Mouse (Mus musculus): ENCODE data around the gene 4932438A13Rik.
A peak's percentile ranks its signal among the peaks of the same experiment; 100 is the strongest.

Gene 4932438A13Rik

DNA sequence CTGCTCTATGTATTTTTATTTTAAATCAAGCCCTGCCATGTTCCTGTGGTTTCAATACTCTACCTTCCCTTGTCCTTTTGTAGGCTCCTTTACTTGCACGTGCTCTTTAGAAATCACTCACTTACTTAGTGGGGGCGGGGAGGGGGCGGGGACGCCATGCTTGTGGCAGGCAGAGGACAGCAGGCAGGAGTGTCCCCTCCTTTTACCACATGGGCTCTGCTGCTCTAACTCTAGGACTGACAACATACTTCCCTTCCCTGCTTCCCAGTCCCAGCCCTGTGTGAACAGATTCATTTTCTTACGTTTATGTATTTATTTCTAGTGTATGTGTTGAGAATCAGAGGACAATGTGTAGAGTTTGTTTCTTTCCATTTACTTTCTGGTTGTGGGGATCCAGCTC is 78.7 kb downstream of the 4932438A13Rik start:
- no peak for DNase-seq (ENCODE audit: low spot score)

GRCm38 (mm10) chr3:36942108-36942507 is 79.2 kb downstream of the 4932438A13Rik start:
- DNase-seq (ENCODE audit: low spot score), result no peak

GRCm38 (mm10) chr3:36943706-36944105 is 80.8 kb downstream of the 4932438A13Rik start:
- no peak for DNase-seq (ENCODE audit: low spot score)

DNA sequence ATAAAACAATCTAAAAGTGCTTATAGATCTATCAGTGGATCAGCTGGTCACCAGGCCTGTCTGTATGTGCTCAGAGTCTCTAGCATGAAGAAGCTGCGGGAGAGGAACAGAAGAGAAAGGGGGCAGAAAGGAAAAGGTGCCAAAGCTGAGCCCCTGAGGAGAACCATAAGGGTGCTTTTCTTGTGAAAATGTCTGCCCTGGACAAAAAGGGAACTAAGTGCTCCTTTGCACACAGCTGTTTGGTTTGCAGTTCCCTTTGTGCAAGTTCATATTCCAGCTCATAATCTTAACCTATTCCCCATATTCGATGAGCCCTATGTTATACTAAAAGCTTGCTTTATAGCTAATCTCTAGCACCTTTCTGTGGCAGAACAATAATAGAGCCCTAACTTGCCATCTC is 175.1 kb downstream of the 4932438A13Rik start:
- no peak for DNase-seq (ENCODE audit: low spot score)

DNA sequence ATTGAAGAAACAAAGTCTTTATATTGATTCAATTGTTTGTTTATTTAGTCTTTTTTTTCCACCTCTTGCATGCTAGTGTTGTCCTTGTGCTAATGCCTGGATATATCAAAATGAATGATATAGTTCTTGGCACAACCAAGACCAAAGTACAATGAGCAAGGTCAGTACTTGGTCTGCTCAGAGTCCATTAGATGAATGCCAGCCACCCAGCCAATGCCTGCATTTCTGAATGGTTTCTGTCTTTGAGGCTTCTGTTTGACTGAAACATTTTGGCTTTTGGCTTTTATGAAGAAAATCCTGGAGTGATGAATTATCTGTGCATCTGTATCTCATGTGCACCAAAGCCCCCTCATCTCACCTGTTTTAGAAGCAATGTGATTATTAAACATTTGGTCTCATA is 176.9 kb downstream of the 4932438A13Rik start:
- no peak for DNase-seq (ENCODE audit: low spot score)

DNA sequence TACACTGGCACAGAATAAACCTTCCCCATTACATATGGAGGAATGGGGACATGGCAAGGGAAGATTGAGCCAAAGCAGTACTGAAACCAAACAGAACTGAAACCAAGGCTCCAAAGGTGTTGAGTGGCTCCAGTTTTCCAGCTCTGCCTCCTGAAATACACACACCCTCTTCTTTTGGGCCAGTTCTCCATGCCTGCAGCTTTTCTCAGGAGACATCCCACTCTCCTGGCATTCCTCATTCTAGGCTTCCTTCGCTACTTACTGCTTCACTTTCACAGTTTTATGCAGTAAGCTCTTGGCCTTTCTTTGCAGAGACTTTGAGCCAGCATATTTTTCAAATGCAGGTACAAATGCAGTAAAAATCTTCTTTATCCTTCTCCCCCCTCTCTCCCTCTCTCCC is 188.6 kb downstream of the 4932438A13Rik start:
- DNase-seq (ENCODE audit: low spot score), result no peak

DNA sequence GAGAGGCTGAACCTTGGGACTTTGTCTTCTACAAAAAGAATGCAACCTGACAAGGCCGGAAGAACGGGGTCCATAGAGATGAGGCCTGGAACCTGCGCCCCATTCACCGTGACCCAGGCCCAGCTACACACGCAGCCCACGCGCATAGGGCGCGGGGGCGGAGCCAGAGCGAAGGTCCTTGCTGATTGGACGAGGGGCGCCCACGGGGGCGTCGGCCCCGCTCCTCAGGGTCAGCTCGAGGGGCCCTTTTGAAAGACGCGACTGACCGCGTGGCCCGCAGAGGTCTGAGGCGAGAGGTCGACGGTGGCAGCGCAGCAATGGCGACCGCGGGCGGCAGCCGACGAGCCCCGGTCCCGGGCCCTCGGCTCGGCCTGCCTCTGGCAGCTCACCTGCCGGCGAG is 200.5 kb downstream of the 4932438A13Rik start, which contains the start of gene Adad1:
Adad1 (plus strand) TSS at position 122 of the 400 bp plus-strand sequence.
- DNase-seq (ENCODE audit: low spot score), result no peak

DNA sequence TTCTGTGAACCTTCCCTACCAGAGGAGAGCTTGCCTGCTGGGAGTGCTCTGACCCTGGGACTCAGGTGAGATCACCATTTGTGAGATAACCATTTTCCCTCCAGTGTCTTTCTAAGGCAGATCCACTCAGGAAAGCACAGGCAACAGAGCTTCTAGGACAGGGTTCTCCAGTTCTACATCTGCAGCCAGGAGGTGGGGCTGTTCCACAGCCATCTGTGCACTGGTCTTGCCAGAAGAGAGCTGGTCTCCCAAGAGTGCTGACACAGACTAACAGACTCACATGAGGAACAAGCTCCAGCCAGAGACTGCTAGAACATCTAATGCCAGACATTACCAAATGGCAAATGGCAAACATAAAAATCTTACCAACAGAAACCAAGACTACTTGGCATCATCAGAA is 210.3 kb downstream of the 4932438A13Rik start:
- peak; percentile 24 for DNase-seq (ENCODE audit: low spot score)

GRCm38 (mm10) chr3:37084860-37085259 is 222.0 kb downstream of the 4932438A13Rik start:
- DNase-seq (ENCODE audit: low spot score), result no peak

- peak; percentile 39 for DNase-seq (ENCODE audit: low spot score)
Measured at GRCm38 (mm10) chr3:37090721-37091120, 227.8 kb downstream of the 4932438A13Rik start.

Data from layer of hippocampus, adult 9-10 months (tissue).